ENCODE assay signal across 7 mouse cellular contexts in the genomic region with DNA sequence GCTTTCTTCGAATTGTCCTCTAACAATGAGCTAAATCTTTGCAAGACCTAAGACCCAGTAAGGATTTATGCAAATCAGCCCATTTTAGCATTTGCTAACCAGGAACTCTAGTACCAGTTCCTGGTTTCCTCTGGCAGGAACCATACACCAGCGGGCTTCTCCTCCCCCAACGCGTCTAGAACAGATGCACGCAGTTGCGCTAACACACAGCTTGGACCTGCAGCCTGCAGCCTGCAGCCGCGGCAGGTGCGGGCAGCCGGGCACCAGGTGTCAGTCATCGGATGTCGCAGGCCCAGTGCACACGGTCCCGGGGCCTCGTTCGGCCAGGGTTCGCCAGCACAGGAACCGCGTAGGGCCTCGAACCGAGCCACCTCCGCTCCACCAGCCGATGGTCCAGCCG. TPM values are rescaled to one million over a fixed set of nuclear protein-coding genes. Genes with fewer than 3 reads are reported as not detected.
DNase-seq lines count a peak whose midpoint lies in the region; ATAC-seq and TF ChIP-seq lines count a peak whose summit lies in the region.

No protein-coding gene starts in this region.

- no peak for DNase-seq in testis, postnatal 14 days (ENCODE audit: low spot score)
- peak; percentile 77 for DNase-seq in brain, adult 2 months (ENCODE audit: low read depth, low spot score)
- DNase-seq in hindbrain, embryonic 11.5 days (ENCODE audit: low spot score): no peak
- no peak for DNase-seq in adrenal gland, adult 2 months

- H3K27ac ChIP-seq in testis, adult 2 months (ENCODE audit: control insufficient read depth, insufficient read depth, low read depth, low read length): peak overlapping the region; percentile 83
- H3K27ac ChIP-seq in hindbrain, embryonic 11.5 days (ENCODE audit: low read depth, low read length): peak overlapping the region; percentile 95
- H3K27ac ChIP-seq in liver, embryonic 16.5 days (ENCODE audit: low read length): peak overlapping the region; percentile 88
- H3K27ac ChIP-seq in olfactory bulb, adult 2 months (ENCODE audit: insufficient read depth, low read depth, low read length): peak overlapping the region; percentile 96

- WGBS in hindbrain, embryonic 11.5 days: under 1% methylated on average over 24 of the region's 24 CpGs
- under 1% methylated on average over 23 of the region's 24 CpGs for WGBS in liver, embryonic 16.5 days (ENCODE audit: insufficient replicate concordance)
- WGBS in olfactory bulb, adult 2 months: under 1% methylated on average over 24 of the region's 24 CpGs

- ATAC-seq in hindbrain, embryonic 11.5 days (ENCODE audit: low FRiP score): peak; percentile 78; the same call in 1 of the 2 replicates
- peak; percentile 49 for ATAC-seq in liver, embryonic 16.5 days (ENCODE audit: low read depth)

- peak overlapping the region; percentile 91 for H3K9ac ChIP-seq in hindbrain, embryonic 11.5 days (ENCODE audit: low read depth, low read length)
- peak overlapping the region; percentile 88 for H3K9ac ChIP-seq in liver, embryonic 16.5 days (ENCODE audit: low read depth, low read length)

- peak overlapping the region; percentile 72 for H3K4me2 ChIP-seq in hindbrain, embryonic 11.5 days (replicated peaks; ENCODE audit: low read depth, low read length)
- H3K4me2 ChIP-seq in liver, embryonic 16.5 days (ENCODE audit: low read depth, low read length): peak overlapping the region; percentile 91

- H3K27me3 ChIP-seq in testis, adult 2 months (ENCODE audit: control insufficient read depth, insufficient read depth, low read length): no peaks in the 10 kb centered on the region
- H3K27me3 ChIP-seq in hindbrain, embryonic 11.5 days (ENCODE audit: control insufficient read depth, insufficient read depth, low read length): no peaks in the 10 kb centered on the region
- H3K27me3 ChIP-seq in liver, embryonic 16.5 days (ENCODE audit: control insufficient read depth, insufficient read depth, low read depth, low read length): no peaks in the 10 kb centered on the region

- H3K4me3 ChIP-seq in testis, adult 2 months (ENCODE audit: control insufficient read depth, low read depth, low read length): peak overlapping the region; percentile 92
- H3K4me3 ChIP-seq in hindbrain, embryonic 11.5 days (ENCODE audit: low read depth, low read length): peak overlapping the region; percentile 88
- H3K4me3 ChIP-seq in liver, embryonic 16.5 days (ENCODE audit: low read depth, low read length): peak overlapping the region; percentile 92
- H3K4me3 ChIP-seq in olfactory bulb, adult 2 months (ENCODE audit: insufficient read depth, low read depth, low read length): peak overlapping the region; percentile 95

- H3K9me3 ChIP-seq in hindbrain, embryonic 11.5 days (ENCODE audit: control insufficient read depth, low read length): no peaks in the 10 kb centered on the region
- no peaks in the 10 kb centered on the region for H3K9me3 ChIP-seq in liver, embryonic 16.5 days (replicated peaks; ENCODE audit: control insufficient read depth, low read length)

- peaks cover 3% of the 10 kb centered on the region for H3K4me1 ChIP-seq in testis, adult 2 months (ENCODE audit: control insufficient read depth, insufficient read depth, low read length)
- H3K4me1 ChIP-seq in hindbrain, embryonic 11.5 days (replicated peaks; ENCODE audit: control insufficient read depth, insufficient read depth, low read length): peaks cover 4% of the 10 kb centered on the region
- peaks cover 44% of the 10 kb centered on the region for H3K4me1 ChIP-seq in liver, embryonic 16.5 days (ENCODE audit: control insufficient read depth, low read depth, low read length)
- peaks cover 17% of the 10 kb centered on the region for H3K4me1 ChIP-seq in olfactory bulb, adult 2 months (ENCODE audit: control insufficient read depth, insufficient read depth, low read length)

- no peak for TF ChIP-seq POLR2A in testis, adult 2 months (IDR thresholded peaks at IDR 0.05; ENCODE audit: control insufficient read depth, low read depth, low read length)
- TF ChIP-seq POLR2A in olfactory bulb, adult 2 months (IDR thresholded peaks at IDR 0.05; ENCODE audit: insufficient read depth, low read depth, low read length): no peak

- 0 out of 2 replicates have a peak, but pooled peaks have one; percentile 7 for TF ChIP-seq CTCF in testis, adult 2 months (IDR thresholded peaks at IDR 0.05; ENCODE audit: control insufficient read depth, insufficient read depth, insufficient replicate concordance, low read depth, low read length)
- TF ChIP-seq CTCF in olfactory bulb, adult 2 months (IDR thresholded peaks at IDR 0.05; ENCODE audit: insufficient read depth, low read depth, low read length): no peak

- no peaks in the 10 kb centered on the region for H3K36me3 ChIP-seq in testis, adult 2 months (ENCODE audit: control insufficient read depth, insufficient read depth, low read length)
- peaks cover 3% of the 10 kb centered on the region; the same call in 1 of the 2 replicates for H3K36me3 ChIP-seq in hindbrain, embryonic 11.5 days (ENCODE audit: control insufficient read depth, insufficient read depth, low read length)
- H3K36me3 ChIP-seq in liver, embryonic 16.5 days (ENCODE audit: control insufficient read depth, insufficient read depth): peaks cover 18% of the 10 kb centered on the region

RNA-seq across cellular contexts. Expression of a gene that starts 12.4 kb away (rescaled TPM):
- 2.1 and 3.4 TPM in 2 replicates for polyA plus RNA-seq in testis, adult 2 months (2012; rRNA removed)
- polyA plus RNA-seq in hindbrain, embryonic 11.5 days (2014; fragmentation: Nextera tagmentation; extraction: Ambion mirVana): 2.0 and 2.8 TPM in 2 replicates
- 2.1 and 3.3 TPM in 2 replicates for polyA plus RNA-seq in liver, embryonic 16.5 days (2015; fragmentation: Nextera tagmentation; extraction: Ambion mirVana)
- not detected in 2 replicates for polyA plus RNA-seq in olfactory bulb, adult 2 months (2012; ENCODE audit: insufficient read depth, insufficient read length, low replicate concordance, missing spikeins)
- 1 to 10 TPM; 1.8 to 2.0 TPM for total RNA-seq in adrenal gland, adult 2 months (2021)
- 0.32 and 0.89 TPM in 2 replicates for polyA plus RNA-seq in adrenal gland, adult 2 months (2012; rRNA removed)

RNA-seq across cellular contexts. Expression of a gene that starts 12.7 kb away (rescaled TPM):
- 29.2 and 30.6 TPM in 2 replicates for polyA plus RNA-seq in testis, adult 2 months (2012; rRNA removed)
- polyA plus RNA-seq in hindbrain, embryonic 11.5 days (2014; fragmentation: Nextera tagmentation; extraction: Ambion mirVana): 448 and 472 TPM in 2 replicates
- 171 and 182 TPM in 2 replicates for polyA plus RNA-seq in liver, embryonic 16.5 days (2015; fragmentation: Nextera tagmentation; extraction: Ambion mirVana)
- polyA plus RNA-seq in olfactory bulb, adult 2 months (2012; ENCODE audit: insufficient read depth, insufficient read length, low replicate concordance, missing spikeins): not detected in 2 replicates
- 100 to 1,000 TPM; 281 to 315 TPM for total RNA-seq in adrenal gland, adult 2 months (2021)
- 45.7 and 49.1 TPM in 2 replicates for polyA plus RNA-seq in adrenal gland, adult 2 months (2012; rRNA removed)
